Mouse (Mus musculus): ENCODE measurements at regions not wholly inside any gene's neighbourhood (a gene's known extent, or its start where the extent isn't known, plus 50 kb on each side); places are given as distances from the start of the nearest gene placed in this dataset.
A peak's percentile ranks its signal among the peaks of the same experiment; 100 is the strongest.

DNA sequence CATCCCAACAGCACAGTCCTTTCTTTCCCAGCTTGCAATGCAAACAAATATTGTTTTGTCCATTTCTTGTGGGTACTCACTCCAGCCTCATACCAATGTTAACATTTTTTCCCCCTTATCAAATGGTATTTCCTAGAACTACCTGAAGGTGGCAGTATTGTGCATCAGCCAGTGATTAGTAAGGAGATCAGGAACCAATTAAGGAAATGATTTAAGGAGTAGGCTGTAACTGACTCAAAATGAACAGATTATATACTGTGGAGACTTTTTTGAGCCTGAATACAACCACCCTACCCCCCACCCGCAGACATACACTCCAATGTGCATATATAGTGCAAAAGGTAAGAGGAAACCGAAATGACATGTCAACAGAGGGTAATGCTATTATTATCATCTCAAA, 2056.1 kb upstream of the 5930422O12Rik start:
- TF ChIP-seq CTCF (IDR thresholded peaks at IDR 0.05; ENCODE audit: borderline replicate concordance, insufficient read depth, low read depth, low read length) (peak; percentile 14; the same call in 1 of the 2 replicates), POLR2A (IDR thresholded peaks at IDR 0.05; ENCODE audit: borderline replicate concordance, insufficient read depth, low read length) (no peak)

Data from cerebellum, adult 2 months (tissue).